8 mouse cellular contexts compared by ENCODE assay signal in the genomic region with DNA sequence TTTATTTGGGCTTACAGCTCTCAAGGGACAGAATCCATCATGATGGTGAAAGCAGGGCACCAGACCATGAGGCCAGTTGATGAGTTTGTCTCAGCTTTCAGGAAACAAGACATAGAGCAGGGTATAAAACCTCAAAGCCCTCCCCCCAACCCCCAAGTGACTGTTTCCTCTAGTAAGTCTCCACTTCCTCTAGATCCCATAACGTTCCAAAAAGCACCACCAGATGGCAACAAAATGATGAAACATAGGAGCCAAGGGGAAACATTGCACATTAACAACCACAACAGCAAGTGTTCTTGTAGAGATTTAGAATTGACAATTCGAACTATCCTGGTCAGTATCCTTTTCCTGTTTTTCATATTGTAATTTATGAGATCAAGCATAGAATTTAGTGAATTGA. TPM values are rescaled to one million over a fixed set of nuclear protein-coding genes. Genes with fewer than 3 reads are reported as not detected.
DNase-seq lines count a peak whose midpoint lies in the region; ATAC-seq and TF ChIP-seq lines count a peak whose summit lies in the region.
"Had no signal": no experiment of that assay in that cellular context is flagged by ENCODE, and none has a peak within 500 bp of the region (broad histone marks: within the 10 kb centered on the region; RNA-seq: fewer than 3 reads in every experiment).

No protein-coding gene starts in this region.

- H3K4me2 ChIP-seq in kidney, embryonic 16.5 days (replicated peaks; ENCODE audit: low read depth, low read length), result no peak overlapping the region
- H3K4me2 ChIP-seq: embryonic facial prominence, embryonic 12.5 days had no signal

- no peaks in the 10 kb centered on the region for H3K4me1 ChIP-seq in kidney, embryonic 16.5 days (ENCODE audit: insufficient read depth, low read length)
- peaks cover 14% of the 10 kb centered on the region for H3K4me1 ChIP-seq in G1E (ENCODE audit: insufficient read depth, low read depth, low read length)
- H3K4me1 ChIP-seq: embryonic facial prominence, embryonic 12.5 days had no signal

- no peaks in the 10 kb centered on the region for H3K27me3 ChIP-seq in kidney, embryonic 16.5 days (ENCODE audit: insufficient read depth, low read length)
- no peaks in the 10 kb centered on the region for H3K27me3 ChIP-seq in G1E (ENCODE audit: insufficient read depth, low read length)
- H3K27me3 ChIP-seq: embryonic facial prominence, embryonic 12.5 days had no signal

- WGBS in kidney, embryonic 16.5 days, result 40% methylated on average over 2 of the region's 2 CpGs

- no peak for ATAC-seq in kidney, embryonic 16.5 days (ENCODE audit: low FRiP score, low TSS enrichment)
- peak; percentile 66 for ATAC-seq in G1E (ENCODE audit: extremely low read depth, insufficient number of reproducible peaks, low FRiP score, poor library complexity, severe bottlenecking)

- H3K9ac ChIP-seq in kidney, embryonic 16.5 days (replicated peaks; ENCODE audit: low read length), result no peak overlapping the region
- H3K9ac ChIP-seq: embryonic facial prominence, embryonic 12.5 days had no signal

- peaks cover 21% of the 10 kb centered on the region for H3K36me3 ChIP-seq in kidney, embryonic 16.5 days (ENCODE audit: insufficient read depth, low read length)
- H3K36me3 ChIP-seq in G1E (replicated peaks), result peaks cover 28% of the 10 kb centered on the region

- H3K4me3 ChIP-seq in kidney, embryonic 16.5 days (ENCODE audit: low read length), result no peak overlapping the region
- no peak overlapping the region for H3K4me3 ChIP-seq in G1E (ENCODE audit: low read depth, low read length)
- H3K4me3 ChIP-seq: embryonic facial prominence, embryonic 12.5 days had no signal

- no peak; the same call in 1 of the 2 replicates for TF ChIP-seq CTCF in G1E (IDR thresholded peaks at IDR 0.05; ENCODE audit: low read depth, low read length)

- peak; percentile 13 for DNase-seq in kidney, adult 18-20 months
- peak; percentile 62 for DNase-seq in A20 (ENCODE audit: low read depth, low spot score)
- no peak for DNase-seq in G1E (ENCODE audit: low spot score)
- DNase-seq in induced T-regulatory cell, adult 2 months (ENCODE audit: low read depth), result peak; percentile 35
- DNase-seq in retina, embryonic 14.5 days (ENCODE audit: low spot score), result peak; percentile 57
- DNase-seq in urinary bladder, postnatal 4 days (ENCODE audit: low spot score in 2 of 2), result no peak

- H3K9me3 ChIP-seq in kidney, embryonic 16.5 days (ENCODE audit: low read length), result no peaks in the 10 kb centered on the region
- H3K9me3 ChIP-seq in G1E (replicated peaks), result no peaks in the 10 kb centered on the region
- H3K9me3 ChIP-seq: embryonic facial prominence, embryonic 12.5 days had no signal

- H3K27ac ChIP-seq in kidney, embryonic 16.5 days (ENCODE audit: low read length), result no peak overlapping the region
- H3K27ac ChIP-seq: embryonic facial prominence, embryonic 12.5 days had no signal

RNA-seq across cellular contexts. Expression of gene Gstcd, which starts 19.9 kb away (rescaled TPM):
- polyA plus RNA-seq in kidney, embryonic 16.5 days (2015; fragmentation: Nextera tagmentation; extraction: Ambion mirVana), result 6.6 and 7.1 TPM in 2 replicates
- total RNA-seq in G1E (2014; fragmentation: Nextera tagmentation), result 59.9 and 64.0 TPM in 2 replicates
- 24.5 and 24.7 TPM in 2 replicates for total RNA-seq in G1E (2017)
- 11.8 and 14.9 TPM in 2 replicates for polyA plus RNA-seq in G1E (2012)

RNA-seq across cellular contexts. Expression of gene Ints12, which starts 20.1 kb away (rescaled TPM):
- 24.5 and 26.5 TPM in 2 replicates for polyA plus RNA-seq in kidney, embryonic 16.5 days (2015; fragmentation: Nextera tagmentation; extraction: Ambion mirVana)
- 41.6 and 50.2 TPM in 2 replicates for total RNA-seq in G1E (2014; fragmentation: Nextera tagmentation)
- 21.5 and 24.3 TPM in 2 replicates for total RNA-seq in G1E (2017)
- 1.4 and 1.8 TPM in 2 replicates for polyA plus RNA-seq in G1E (2012)

Comparison
In these comparisons a context has a peak if more than half of its experiments do, and no peak if none do; other contexts are left out.
1. DNase-seq: peak in kidney, adult 18-20 months (single experiment), A20 (single experiment), induced T-regulatory cell, adult 2 months (single experiment) and retina, embryonic 14.5 days (single experiment); none in G1E (single experiment) and urinary bladder, postnatal 4 days (0 of 2).